Mouse (Mus musculus) adrenal gland, postnatal 25 days (tissue): ENCODE results near the gene Ly6g6e. TPM values are rescaled to one million over a fixed set of nuclear protein-coding genes. Genes with fewer than 3 reads are reported as not detected.

ENCODE experiments used
- DNase-seq: peaks from one replicate; pipeline ENCODE4 v3.0.0; 2021; ENCODE audit warnings: mixed read lengths
- total RNA-seq: library from RNA; stranded (reverse); gene quantifications from 2 replicates; pipeline ENCODE4 v1.2.3, GENCODE M21; 2021

Ly6g6e gene
- total RNA-seq, 1 experiment from 2014 or later, result not detected

DNA sequence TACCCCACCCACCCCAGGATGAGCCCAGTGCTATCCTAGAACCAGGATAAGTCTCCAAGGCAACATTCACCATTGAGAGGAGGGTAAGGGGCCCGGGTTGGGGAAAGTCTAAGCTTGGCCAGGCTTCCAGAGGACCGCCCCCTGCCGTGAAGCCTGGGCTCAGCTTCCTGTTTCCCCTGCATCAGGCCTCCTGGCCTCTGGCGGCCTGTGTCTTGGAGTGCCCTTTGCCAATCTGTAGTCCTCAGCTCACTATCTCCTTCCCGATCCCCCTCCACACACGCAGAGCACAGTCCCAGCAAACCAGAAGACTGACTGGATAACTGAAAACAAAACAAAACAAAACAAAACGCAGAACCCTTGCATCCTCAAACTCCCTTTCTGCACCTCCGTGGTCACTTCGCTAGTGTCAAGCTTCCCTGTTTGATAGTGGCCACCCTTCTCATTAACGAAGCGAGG, 27.1 kb upstream of the Ly6g6e start, which contains the start of gene Clic1:
TSS of gene Clic1 (plus strand) at position 406 of the 456 bp plus-strand sequence.
- peak; percentile 36 for DNase-seq

DNA sequence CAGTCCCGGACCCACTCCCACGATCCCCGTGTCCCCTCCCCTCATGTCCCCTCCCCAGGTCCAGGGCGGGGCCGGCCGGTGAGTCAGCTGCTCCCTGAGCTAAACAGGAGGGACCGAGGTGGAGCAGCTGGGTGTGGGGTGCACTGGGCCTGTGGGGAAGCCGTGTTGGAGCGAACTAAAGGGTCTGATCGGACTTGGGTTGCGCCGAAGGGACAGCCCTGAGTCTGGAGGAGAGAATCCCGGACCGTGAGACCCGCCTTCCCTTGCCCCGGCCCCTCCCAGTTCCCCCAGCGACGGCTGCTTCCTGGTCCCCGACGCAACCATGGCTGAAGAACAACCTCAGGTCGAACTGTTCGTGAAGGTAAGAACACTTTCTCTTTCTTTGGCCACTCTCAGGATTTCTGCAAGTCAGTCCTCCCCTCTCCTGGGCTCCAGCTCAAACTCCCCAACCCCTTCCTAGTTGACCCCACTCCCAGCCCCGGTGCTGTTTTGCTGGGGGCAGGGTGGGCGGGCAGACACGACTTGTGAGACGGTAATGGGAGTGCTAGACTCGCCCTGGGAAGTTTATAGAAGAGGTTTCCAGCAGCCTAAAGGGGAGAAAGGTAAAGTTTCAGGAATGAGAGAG, 26.5 kb upstream of the Ly6g6e start:
- peak; percentile 78 for DNase-seq

DNA sequence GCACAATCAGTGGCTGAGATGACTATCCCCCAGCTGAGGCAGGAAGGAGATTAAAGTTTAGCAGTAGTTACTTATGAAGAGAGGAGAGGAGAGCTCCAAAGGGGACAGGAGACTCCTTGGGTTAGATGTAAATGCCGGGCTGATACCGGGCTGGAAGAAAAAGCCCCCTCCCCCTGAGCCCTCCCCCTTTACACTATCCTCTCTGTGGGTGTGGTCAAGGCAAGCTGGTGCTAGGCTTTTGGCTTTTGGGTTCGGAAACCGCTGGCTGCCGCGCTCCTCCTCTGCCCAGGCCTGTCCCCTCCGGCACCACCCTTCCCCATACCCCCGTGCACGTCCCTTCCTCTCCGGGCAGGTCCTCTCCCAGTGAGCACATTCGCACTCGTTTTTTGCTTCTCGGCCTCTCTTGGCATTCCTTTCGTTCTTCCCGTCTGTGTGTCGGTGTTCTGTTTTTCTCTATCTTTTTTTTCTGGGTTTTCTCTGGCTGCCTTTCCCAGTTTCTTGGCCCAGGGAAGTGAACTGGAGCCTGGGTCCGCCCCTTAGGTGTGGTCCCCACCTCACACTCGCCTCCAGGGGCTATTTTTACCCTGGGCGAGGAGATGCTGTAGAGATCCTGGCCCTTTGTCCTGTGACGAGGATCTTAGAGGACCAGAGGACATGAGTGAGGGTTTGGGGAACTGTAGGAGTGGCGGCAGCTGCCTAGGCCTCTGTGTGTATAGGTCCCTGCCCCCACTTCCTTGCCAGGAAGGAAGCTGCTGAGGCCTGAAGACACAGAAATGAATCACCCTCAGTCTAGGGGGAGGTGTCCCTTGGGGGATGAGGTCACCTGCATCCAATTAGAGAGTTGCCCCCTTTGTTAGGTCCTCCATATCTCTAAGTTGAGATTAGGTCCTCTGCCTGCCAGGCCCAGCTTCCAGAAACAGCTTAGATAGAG, 25.3 kb upstream of the Ly6g6e start:
- peak; percentile 61 for DNase-seq

- DNase-seq, result no peak
Observed at GRCm38 (mm10) chr17:35052271-35052798, 24.4 kb upstream of the Ly6g6e start.

DNA sequence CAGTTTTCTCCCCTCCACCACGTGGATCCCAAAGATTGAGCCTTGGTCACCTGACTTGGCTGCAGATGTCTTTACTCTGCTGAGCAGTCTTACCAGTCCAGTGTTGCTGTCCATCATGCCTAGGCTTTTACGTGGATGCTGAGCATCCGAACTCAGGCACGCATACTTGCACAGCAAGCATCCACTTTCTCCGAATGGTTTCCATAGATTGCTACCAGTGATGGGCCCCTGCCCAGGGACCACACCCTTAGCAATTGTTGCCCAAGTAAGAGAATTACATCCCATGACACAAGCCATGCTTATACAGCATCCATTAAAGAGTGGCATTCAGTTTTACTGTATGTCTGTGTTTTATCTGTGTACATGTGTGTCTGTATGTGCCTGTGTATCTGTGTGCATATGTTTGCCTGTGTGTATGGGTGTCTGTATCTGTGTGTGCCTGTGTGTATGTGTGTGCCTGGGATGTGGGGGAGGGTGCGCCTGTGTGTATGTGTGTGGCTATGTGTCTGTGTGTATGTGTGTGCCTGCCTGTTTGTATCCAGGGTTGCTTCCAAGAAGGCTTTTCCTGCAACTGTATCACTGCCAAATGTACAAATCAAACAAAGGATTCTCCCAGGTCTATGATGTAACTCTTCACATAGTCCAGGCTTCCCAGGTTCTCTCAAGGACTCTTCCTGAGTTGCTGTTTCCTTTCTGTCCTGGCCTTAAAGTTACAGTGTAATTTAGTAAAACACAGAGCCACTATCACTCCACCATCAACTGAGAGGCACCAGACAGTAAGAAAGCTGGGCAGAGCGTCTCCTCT, 20.8 kb upstream of the Ly6g6e start:
- DNase-seq, result no peak

DNA sequence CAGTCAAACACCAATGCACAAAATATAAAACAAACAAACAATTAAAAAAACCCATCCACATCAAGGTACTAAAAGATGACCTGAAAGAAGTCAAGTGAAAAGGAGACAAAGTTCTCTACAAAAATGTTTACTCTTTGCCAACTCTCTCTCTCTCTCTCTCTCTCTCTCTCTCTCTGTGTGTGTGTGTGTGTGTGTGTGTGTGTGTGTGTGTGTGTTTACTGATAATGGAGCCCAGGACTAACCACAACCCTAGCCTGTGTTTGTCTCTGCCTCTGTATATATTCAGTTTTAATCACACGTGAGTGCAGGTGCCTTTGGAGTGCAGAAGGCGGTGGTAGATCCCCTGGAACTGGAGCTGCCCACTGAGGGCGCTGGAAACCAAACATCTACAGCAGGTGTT, 19.6 kb upstream of the Ly6g6e start:
- no peak for DNase-seq

DNA sequence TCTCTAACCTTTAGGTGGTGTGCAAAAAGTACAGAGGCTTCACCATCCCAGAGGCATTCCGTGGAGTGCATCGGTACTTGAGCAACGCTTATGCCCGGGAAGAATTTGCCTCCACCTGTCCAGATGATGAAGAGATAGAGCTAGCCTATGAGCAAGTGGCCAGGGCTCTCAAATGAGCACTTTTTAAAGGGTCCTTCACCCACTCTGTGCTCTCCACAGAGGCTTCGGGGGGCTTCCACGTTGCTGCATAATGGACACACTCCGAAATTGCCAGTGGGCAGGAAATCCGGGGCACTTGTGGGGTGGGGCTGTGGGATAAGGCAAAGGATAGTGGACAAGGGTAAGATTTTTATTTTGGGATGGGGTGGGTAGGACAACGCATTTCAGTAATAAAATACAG, 18.4 kb upstream of the Ly6g6e start:
- DNase-seq, result no peak

DNA sequence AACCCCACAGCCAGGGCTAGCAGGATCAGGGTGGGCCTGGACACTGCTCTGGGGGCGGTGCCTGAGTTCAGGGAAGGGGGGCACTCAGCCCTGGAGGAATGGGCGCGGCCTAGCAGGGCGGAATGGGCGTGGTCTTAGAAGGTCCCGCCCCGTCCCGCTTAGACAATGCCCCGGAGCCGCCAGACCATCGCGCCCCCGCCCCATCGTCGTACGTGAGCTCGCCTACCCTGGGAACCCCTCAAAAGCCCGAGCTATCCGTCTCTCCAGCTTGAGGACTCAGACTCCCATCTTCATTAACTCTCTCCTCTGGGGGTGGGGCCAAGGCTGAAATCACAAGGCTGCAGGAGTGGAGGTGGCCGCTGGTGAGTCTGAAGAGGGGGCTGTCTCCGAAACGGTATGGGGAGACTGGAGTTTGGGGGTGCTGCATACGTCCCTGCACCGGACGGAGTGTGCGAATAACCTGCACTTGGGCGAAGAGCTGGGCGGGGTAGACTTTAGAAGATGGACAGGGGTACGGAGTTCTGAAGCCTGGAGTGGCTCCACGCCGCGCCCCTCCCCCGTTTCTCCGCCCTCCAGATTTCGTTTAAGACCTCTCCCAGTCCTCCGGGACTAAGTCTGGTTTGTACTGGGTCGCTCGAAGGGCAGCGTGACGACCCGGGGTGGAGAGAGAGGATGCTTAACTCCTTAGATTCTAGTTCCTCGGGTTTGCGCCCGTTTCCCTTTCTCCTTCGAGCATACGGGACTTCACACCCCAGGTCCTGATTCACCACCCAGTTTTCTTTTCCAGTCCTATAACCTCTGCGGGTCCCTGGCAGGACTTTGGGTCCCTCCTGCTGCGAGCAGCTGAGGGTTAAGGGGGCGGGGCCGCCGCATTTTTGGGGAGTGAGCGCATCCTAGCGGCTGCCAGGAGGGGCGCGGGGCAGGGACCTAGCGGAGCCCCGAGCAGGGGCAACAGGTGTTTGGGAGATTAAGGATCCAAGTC, 17.5 kb upstream of the Ly6g6e start, which contains the start of gene Ddah2:
TSS of gene Ddah2 (plus strand) at position 125 of the 982 bp plus-strand sequence.
- DNase-seq, result peak; percentile 86

GRCm38 (mm10) chr17:35060071-35060470, 16.6 kb upstream of the Ly6g6e start:
- no peak for DNase-seq

GRCm38 (mm10) chr17:35060737-35061297, 15.9 kb upstream of the Ly6g6e start:
- DNase-seq, result no peak

DNA sequence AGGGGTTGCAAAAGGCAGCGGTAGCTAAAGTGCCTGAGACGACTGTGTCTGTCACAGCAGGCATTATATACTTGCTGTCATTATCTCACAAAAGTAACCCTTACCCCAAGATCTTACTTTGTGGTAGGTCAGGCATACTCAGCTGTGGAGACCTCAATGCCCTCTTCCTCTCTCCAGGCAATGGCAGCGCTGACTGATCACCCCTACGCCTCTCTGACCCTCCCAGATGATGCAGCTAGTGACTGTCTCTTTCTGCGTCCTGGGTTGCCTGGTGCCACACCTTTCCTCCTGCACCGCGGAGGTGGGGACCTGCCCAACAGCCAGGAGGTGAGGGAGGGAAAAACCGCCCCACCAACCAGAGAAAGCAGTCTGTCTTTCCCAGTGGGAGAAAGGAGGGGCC, 15.4 kb upstream of the Ly6g6e start:
- no peak for DNase-seq

GRCm38 (mm10) chr17:35063466-35063865, 13.2 kb upstream of the Ly6g6e start:
- DNase-seq, result no peak

- DNase-seq, result no peak
Observed at GRCm38 (mm10) chr17:35064378-35064877, 12.3 kb upstream of the Ly6g6e start.

DNA sequence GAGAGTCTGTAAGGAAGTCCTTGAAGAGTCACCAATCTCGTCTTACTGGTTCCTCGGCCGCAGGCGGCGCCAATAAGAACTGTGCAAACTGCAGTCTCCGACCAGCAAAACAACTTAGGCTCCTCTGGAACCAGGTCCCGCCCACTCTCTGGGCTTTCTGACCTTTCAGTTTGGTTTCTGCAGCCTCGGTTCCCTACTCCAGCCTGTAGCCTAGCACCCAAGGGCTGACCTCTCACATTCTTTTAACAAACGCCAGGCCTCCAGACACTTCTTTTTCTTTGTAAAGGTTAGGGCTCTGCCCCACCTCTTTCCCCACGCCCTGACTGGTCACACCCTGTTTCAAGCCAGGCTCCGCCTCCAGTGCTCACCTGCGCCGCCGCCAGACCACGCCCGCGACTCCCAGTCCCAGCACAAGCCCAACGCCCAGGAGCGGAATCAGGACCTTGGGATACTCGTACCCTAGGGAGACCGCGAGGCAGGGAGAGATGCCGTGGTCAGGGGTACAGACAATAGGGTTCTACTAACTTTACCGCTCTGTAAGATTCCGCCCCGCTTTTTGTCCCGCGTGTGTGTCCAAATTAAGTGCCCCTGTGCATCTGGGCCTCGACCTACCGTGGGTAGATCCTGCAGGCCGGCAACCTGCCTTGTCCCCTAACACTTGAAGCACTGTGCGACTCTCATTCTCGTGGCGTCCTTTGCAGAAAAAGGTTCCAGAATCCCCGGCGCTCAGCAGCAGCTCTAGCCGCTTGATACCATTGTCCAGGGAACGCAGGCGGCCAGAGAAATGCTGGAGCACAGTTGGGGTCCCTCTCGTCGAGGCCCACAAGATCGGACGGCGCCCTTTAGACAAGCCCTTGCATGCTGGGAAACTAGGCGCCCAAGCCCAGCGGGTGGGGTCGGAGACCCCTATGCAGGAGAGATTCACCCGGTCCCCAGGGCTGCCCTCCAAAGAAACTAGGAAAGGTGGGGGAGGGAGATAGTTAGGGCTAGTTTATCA, 11.5 kb upstream of the Ly6g6e start, which contains the start of gene Ly6g6c:
TSS of gene Ly6g6c (plus strand) at position 438 of the 997 bp plus-strand sequence.
- DNase-seq, result no peak

GRCm38 (mm10) chr17:35066084-35066483, 10.6 kb upstream of the Ly6g6e start, which contains the start of gene Mpig6b:
Mpig6b (minus strand) TSS chr17:35066184.
- no peak for DNase-seq

GRCm38 (mm10) chr17:35068213-35068914, 8.3 kb upstream of the Ly6g6e start:
- no peak for DNase-seq

DNA sequence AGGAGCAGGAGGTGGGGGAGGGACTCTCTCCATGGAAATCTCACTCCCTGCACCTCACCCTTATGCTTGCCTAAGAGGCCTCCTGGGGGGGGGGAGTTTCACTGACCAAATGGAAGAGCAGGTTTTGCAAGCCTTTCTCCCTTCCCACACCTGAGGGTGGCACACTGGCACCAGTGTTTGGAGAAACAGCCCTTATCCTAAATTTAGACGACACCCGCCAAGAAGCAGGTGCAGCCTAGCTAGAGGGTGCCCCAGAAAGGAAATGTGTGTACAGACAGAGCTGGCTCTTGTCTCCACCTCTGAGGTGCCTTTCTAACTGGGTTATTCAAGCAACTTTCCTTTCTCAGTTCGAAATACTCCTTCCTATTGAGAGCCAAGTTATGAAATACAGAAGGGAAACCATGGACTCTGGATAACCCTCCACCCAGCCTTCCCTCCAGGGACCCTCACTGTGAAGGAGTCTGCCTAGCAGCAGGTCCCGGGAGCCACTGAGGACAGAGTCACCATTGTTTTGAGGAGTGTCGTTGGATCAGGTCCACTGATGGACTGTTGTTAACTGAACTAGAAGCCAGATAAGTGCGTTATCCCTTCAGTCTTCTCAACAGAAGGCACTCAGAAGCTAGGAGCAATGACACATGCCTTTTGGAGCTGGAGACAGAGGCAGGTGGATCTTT, 6.0 kb upstream of the Ly6g6e start:
- DNase-seq, result no peak

- DNase-seq, result no peak
Observed at GRCm38 (mm10) chr17:35071454-35071853, 5.2 kb upstream of the Ly6g6e start.
